Mouse (Mus musculus): ENCODE data around the gene Atp8b4.
A peak's percentile ranks its signal among the peaks of the same experiment; 100 is the strongest.

Gene Atp8b4

DNA sequence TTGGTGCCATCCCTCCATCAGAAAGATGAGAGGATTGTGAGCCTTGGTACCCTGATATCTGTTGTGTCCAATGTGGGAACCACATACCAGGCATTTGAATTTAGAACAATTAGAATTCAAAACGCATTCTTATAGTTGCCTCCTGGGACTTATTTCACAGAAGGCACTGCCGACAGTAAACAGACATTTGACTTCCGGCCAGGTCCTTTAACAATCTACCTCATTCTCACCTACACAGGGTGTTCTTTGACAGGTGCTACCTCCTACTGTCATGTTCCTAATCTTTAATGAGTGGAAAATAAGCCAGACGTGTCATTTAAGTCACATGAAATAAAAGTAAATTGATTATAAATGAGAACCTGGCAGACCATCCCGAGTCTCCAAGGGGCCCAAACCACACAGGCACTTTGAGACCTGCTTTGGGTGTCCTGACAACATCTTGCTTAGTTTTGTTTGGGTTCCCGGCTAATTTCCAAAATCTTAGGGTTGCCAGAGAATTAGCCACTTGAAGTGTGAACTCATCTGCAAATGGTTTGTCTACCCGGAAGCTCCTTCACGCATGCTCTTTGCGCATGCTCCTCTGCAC lies 67.9 kb downstream of the Atp8b4 start:
- DNase-seq: no peak

DNA sequence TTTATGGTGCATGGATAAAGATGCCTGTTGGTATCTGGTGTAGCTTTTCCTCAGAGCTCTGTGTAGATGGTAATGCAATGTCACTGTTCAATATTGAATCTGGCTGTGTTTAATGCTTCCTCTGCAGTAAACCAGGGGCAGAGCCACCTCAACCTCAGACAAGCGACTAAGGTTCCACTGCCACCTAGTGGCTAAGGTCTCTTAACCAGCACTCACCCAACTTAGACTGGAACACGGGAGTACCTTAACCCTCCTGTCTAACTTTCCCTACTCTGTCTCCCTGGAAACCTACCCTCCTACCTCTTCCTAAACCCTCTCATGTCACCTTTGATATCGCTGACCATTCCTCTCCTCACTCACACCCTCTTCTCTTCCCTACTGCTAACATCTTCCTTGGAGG lies 71.2 kb downstream of the Atp8b4 start:
- peak; percentile 72 for DNase-seq

DNA sequence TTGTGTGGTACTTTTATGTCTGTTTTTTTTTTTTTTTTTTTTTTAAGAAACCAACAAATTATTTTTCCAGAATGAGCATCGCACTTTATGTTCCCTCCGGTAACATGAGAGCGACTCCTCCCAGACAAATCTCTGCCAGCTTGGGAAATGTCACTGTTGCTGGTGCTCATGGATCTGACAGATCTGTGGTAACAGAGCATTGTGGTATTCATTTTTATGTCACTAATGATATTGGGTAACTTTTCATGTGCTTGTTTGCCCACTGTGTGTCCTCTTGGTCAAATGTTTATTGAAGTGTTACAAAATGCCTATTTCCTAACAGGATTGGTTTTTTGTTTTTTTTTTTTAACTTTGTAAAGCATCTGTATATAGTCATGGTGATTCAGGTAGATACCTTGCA lies 75.3 kb downstream of the Atp8b4 start:
- peak; percentile 45 for DNase-seq

DNA sequence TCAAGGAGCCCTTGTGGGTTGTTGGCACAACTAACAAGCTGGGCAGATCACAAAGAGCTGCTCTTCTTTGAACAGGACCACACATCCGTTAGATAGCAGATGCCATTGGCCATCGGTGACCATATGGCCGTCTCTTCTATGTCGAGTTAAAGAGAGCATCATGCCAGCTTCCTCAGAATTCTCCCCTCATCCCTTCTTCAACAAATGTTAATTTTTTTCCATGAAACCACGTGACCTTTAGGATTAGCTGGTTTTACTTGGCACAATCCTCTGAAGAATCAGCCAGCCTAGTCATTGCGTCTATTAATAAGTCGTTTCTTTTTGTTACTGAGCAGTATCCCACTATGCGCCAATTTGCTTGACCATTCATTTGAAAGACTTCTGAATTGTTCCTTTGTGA lies 75.8 kb downstream of the Atp8b4 start:
- DNase-seq: peak; percentile 40

DNA sequence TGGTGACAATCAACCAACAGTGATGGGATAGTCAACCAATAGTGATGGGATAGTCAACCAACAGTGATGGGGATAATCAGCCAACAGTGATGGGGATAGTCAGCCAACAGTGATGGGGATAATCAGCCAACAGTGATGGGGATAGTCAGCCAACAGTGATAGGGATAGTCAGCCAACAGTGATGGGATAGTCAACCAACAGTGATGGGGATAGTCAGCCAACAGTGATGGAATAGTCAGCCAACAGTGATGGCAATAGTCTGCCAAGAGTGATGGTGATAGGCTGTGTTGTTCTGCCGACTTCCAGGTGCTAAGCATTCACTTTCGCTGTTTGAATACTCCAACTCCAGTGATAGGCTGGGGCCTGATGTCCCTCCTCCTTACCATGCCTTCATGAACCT lies 79.6 kb downstream of the Atp8b4 start:
- no peak for DNase-seq

DNA sequence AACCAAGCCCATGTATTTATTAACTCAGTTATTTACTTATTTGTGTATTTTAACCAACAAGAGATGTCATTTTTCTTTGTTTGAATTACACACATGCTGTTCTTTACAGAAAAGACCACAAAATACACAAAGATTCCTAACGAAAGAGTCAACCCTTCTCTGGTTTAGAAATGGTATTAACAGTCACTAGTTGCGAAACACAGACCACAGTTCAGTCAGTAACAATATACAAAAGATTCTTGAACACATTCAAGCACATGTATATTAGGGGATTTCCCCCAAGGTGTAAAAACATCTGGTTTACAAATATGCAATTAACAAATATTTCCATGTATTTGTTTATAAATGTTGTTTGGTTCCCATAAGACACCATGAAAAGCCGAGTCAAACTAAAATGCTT lies 81.6 kb downstream of the Atp8b4 start:
- DNase-seq: no peak

DNA sequence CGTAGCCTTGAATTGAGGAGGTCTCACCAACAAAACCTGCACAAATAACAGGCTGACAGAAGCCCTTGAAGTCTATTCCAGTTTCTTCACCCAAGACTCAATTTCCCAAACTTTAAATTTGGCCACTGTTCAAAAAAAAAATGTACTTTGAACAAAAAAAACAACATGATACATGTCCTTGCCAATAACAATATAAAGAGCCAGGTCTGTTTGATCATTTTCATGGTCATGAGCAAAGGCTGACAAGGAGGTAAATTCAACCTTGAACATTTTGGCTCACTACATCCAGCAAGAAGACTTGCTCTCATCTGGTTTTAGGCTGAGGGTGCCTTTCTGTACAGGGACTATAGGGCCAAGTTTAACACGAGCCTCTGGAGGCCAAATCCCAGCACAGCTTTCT lies 83.7 kb downstream of the Atp8b4 start:
- DNase-seq: no peak

DNA sequence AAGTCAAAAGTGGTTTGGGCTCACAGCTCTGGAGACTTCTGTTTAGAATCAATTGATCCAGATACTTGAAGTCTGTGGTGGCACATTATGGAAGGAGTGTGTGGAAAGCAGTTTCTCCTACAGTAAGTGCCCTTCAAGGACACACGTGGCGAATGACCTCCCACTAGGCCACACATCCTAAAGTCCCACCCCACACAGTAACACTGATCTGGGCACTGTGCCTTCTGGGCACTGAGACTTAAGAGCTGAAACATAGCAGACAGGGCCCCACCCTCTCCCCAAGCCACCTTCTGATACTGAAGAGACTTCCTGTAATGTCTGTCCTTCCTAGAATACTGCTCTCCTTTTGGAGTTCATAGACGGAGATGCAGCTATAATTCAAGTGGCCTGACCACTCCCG lies 84.5 kb downstream of the Atp8b4 start:
- no peak for DNase-seq

DNA sequence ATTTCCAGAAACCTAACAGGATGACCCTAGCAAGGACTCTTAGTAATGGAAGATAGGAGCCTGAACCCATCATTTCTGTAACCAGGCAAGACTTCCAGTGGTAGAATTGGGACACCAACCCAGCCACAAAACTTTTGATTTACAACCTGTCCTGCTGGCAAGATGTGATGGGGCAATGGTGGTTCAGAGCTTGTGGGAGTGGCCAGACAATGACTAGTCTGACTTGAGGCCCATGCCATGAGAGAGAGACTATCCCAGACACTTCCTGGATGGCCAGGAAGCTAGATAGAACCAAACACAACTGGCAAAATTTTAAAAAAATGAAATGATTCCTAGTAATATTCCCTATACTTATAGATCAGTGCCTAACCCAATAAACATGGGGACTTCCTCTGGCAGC lies 87.7 kb downstream of the Atp8b4 start:
- DNase-seq: no peak

DNA sequence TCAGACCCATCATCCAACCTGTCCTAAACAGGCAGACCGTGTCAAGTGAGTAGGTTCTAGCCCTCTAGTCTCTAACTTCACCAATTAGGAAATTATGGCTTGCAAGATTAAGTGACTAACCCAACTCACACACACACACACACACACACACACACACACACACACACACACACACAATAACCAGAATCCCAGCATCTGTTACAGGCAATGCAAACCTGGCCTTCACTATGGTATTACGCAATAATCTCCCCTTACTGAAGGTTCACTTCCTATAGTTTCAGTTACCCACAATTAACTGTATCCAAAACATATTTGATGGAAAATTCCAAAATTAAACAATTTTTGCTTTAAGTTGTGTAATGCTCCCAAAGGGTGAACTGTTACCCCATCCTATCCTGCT lies 101.0 kb downstream of the Atp8b4 start:
- DNase-seq: no peak

DNA sequence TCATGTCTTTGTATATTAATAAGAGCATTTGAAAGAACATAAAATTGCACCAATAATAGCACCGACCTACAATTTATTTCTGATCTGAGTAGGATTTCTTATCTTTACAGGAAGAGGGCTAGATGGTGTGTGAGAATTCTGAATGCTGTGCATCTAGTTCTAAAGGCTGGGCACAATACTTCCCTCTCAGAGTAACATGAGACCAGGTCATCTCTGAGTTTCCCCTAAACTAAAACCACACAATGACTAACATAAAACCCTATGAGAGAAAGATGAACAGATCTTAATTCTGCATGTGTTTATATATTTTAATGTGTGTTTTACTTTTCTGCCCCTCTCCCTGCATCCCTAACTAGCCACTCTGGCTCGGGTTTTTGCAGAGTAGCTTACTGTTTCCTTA lies 101.5 kb downstream of the Atp8b4 start:
- no peak for DNase-seq

DNA sequence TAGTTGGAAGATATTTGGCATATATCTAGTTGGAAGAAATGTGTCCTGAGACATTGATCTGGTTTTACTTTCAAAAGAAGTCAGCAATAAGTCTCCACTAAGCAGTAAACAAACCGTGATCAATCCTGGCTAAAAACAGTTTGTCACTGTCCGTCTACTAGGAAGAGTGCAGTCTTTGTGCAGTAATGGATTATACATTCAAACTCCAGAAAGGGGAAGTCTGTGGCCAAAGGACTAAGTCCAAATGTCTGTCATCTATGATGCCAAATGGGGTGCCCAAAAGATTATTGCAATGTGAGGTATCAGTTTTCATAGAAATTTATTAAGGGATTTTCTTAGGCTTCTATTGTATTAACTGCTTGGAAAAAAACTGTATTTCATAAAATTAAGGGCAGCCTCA lies 102.3 kb downstream of the Atp8b4 start:
- DNase-seq: no peak

DNA sequence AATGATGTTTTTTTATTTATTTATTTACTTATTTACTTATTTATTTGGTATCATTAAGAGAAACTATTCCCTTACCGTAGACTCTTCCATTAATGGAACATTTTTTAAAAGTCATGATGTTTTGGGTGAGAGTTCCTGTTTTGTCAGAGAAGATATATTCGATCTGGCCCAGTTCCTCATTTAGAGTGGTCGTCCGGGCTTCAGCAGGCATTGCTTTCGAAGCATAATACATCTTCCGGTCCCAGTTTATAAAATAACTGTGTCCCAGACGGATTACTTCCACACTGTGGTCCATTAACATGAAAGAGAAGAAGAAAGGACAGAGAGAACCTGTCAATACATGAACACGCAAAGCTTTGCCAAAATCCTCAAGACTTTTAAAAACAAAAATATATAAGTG lies 103.0 kb downstream of the Atp8b4 start:
- DNase-seq: no peak

DNA sequence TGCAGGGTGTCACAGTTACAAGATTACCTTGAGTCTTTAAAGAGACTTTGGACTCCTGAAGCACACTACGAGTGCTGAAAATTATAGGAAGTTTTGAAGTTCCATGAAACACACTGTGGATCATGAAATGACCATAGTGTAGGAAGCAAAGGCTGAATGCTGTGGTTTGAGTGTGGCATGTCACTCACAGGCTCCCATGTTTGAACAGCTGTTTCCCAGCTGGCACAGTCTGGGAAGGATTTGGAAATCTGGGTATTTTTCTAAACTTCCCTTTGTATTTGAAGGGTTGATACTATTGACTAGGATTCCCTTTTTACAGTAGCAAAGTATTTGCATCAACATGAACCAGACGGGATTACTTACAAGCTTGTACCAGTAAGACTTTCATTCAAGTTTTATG lies 105.5 kb downstream of the Atp8b4 start:
- no peak for DNase-seq

DNA sequence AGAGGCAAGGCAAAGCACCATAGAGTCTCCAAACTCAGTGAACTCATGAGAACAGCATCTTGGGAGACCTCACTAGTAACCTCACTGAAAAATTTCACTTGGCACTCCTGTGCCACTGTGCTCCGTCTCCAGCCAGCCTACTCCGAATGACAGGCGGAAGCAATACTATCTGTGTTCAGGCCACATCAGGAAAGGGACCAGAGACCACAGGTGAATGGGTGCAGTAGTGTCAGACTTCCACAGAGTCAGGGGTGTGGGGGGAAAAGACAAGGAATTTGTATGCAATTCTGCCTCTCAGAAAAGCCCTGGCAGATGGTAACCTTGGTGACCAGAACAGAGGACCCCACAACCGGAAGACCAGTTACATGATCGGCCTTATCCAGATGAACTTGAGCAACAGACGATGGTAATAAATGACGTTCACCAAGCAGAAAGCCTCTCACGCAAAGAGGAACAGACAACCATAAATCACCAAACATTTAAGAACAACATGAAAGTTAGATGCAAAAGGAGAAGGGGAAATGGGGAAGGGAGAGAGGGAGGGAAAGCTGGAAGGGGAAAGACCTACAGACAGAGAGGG lies 112.9 kb downstream of the Atp8b4 start:
- DNase-seq: no peak

DNA sequence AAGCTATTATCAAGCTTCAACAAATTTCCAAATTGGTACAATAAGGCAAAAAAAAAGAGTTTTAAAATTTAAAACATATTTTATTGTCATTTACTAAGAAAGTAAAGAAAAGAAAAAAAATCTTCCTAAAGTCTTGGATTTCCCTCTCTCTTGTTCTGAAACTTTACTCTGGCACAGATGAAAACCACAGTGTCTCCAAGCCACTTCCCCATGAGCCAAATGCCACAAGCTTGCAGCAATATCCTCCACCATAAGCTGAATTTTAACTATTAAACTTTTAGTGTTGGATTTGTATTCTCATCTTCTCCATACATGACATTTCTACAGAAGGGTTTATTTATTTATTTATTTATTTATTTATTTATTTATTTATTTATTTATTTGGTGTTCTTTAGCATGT lies 114.4 kb downstream of the Atp8b4 start:
- DNase-seq: no peak

DNA sequence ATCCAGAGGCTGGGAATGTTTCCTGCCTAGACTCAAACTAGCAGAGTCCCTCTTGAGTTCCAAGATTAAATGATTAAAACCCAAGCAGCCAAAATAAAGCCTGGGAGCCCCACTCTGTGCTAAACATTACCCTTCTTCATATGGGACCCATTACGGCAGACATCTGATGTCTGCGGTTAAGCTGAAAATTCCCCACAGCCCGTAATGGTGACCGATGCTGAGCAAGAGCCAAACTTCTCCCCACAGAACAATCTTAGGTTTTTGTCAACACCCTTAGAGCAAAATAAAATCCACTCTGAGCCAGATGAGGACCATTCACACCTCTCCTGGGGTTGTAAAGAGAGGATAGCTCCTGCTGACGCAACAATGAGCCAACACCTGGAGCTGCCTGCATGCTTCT lies 120.2 kb downstream of the Atp8b4 start:
- no peak for DNase-seq

DNA sequence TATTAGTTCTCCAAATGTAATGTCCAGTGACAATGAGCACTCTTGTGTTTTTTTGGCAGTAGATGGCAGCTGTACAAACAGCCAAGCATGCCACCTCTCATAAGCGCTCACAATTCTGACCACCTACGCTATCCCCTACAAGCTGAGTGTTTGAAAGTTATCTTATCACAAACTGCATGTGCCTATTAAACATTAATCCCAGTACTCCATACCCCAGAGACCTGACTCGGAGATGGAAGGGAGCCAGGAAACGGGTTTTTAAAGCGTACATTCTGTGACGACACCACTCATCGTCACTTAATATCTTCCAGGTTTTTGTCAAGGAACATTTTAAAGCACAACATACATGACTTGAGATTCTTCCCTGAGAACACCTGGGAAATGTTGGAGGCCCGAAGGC lies 128.8 kb downstream of the Atp8b4 start:
- no peak for DNase-seq

DNA sequence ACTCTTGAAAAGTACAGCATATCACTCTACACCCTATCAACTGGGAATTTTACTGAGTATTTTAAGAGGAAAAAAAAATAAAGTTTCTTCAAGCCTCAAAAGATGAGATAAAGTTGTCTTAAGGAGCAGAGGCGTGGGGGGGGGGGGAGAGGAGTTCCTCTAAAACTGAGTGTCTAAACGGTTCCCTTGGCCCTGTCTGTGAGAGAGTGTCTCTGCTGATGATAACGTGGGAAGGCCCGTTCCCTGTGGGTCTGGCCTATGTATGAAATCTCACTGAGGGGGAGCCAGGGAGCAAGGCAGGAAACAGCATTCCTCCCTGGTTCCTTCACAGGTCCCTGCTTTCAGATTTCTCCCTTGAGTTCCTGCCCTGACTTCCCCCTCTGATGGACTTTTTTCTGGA lies 130.7 kb downstream of the Atp8b4 start:
- DNase-seq: no peak

DNA sequence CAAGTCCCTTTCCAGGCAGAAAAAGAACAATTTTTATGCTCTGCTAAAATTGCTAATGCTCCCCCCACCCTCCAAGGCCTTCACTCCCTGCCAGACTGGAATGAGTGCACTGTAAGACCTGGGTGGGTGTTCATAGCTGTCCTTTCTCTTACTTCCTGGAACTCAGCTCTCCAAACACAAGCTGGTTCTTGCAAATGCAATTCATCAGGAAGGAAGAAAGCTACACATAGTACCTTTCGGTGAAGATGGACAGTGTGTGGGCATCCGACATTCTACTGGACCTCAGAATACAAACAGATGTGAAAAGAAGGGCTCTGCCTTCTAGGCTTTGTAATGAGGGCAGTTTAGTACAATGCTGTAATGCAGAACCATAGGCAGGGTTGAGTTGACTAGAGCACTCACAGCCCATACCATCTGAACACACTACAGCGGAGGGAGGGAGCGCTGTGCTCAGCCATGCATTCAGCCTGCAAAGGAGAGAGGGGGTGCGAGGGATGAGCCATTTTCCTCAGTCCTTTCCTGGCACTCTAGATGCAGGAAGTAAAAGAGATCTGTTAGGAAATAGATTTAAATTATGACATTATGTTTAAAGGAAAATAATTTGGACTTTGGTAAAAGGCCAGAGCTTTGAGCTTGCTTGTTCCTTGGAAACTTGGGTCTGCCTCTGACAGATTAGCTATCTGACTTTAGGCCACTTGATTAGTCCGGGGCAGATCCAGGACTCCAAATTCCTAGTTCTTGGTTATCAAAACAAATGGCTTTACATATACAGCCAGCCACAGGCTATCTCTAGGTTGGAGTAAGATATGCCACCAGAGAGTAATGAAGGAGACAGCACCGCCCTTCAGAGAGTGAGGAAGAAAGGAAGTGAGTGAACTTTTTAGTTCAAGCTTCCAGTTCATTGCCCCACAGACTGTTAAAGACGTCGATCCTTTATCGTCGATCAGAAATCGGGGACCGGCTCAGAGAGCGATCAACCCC lies 136.4 kb downstream of the Atp8b4 start:
- DNase-seq: no peak

DNA sequence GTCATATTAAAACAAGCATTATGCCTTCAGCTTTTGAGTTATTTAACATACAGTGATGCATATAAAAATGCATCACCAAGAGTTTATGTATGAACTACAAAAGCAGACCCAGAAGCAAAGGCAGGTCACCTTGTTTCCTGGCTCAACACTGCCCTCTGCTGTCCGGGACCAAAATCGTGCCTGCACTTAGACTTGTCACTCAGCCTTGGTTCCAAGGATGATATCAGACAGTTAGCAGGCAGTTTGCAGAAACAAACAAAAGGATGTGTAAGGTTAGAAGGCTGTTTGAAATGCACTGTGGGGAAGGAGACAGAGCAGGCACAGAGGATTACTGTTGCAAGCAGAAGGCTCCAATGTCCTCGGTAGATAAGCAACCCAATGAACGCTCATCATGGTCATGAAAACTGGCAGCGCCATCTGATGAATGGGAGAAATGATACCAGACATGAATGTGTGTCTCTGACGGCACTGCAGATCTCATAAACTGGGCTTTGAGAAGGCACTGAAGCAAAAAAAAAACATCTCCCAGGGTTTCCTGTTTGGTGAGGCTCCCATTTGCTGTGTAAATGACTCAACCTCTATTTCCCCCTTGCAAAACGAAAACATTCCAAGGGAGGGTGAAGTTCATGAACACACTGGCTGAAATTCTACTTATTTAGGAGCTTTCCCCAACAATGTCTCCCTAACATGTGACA lies 137.3 kb downstream of the Atp8b4 start:
- peak; percentile 77 for DNase-seq

DNA sequence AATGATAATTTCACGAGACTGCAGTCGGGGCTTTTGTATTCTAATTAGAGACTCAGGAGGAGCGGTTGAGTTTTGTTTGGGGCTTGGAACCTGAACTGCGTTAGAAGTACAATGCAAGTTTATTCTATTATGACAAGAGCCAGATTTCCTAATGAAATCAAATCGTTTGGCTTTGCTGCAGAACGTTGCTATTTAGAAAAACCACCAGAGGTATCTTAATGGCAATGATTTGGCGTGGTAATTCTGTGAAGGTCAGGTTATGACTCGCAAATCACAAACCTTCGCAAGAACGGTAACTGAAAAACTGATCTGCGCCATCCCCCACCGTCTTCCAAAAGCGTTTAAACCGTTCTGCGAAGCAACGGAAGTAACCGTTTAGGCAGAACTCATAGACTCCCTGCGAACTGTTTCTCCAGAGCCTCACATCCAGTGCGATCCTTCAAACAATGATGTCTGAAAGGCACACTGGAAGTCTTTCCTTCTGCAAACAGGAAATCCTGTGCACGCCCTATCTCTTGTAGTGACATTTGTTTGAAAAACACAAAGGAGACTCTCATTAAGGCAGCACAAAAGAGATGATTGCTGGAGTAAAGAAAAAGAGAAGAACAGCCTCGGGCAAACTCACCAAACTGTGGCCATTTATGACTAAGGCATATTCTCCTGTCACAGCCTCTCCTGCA lies 139.2 kb downstream of the Atp8b4 start:
- peak; percentile 11 for DNase-seq

DNA sequence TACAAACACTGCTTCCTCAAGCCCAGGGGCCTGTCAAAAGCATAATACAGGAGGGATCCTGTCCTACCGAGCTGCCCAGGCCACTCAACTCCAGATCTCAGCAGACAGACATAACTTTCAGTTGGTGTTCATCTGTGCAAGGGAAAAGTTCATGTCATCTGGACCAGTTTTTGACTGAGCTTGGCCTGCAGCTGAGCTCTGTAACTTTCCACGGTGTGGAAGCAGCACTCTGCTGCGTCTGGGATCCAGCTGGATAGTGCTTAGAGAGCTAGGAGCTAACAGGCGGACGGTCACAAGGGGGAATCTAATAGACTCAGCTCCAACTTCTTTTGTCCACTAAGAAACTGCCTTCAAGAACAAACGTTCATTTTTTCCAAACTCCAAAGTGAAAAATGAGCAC lies 139.8 kb downstream of the Atp8b4 start:
- no peak for DNase-seq

All from retina, postnatal 1 day (tissue).